Mouse (Mus musculus) thymus, postnatal 10 days (tissue): ENCODE measurements around the gene 2310034G01Rik.

ENCODE experiments used
- DNase-seq, 2 experiments: peaks; one replicate each; pipeline ENCODE4 v3.0.0; 2021; ENCODE audit warnings: low spot score in 2 of 2

Gene 2310034G01Rik

GRCm38 (mm10) chr19:46350168-46350932 lies at the start of gene 2310034G01Rik:
Gene 2310034G01Rik (minus strand): TSS chr19:46350302.
- no peak for DNase-seq

GRCm38 (mm10) chr19:46399886-46400285 lies 49.8 kb upstream of the 2310034G01Rik start:
- no peak for DNase-seq

- no peak for DNase-seq
These were observed 49.3 kb upstream of the 2310034G01Rik start for GRCm38 (mm10) chr19:46399372-46399771.

GRCm38 (mm10) chr19:46398401-46398800 lies 48.3 kb upstream of the 2310034G01Rik start:
- DNase-seq, result no peak

- peak in 1 of 2 experiments; percentile 11 for DNase-seq
These were observed 47.4 kb upstream of the 2310034G01Rik start for GRCm38 (mm10) chr19:46397436-46398001.

GRCm38 (mm10) chr19:46396686-46397435 lies 46.8 kb upstream of the 2310034G01Rik start, which contains the start of gene Sufu:
Gene Sufu (plus strand): TSS chr19:46396896.
- DNase-seq, result peak; percentile 98

- DNase-seq, result no peak
These were observed 46.0 kb upstream of the 2310034G01Rik start for GRCm38 (mm10) chr19:46396109-46396508.

- DNase-seq, result peak; percentile 93 to 97
These were observed 45.3 kb upstream of the 2310034G01Rik start, which contains the start of gene Actr1a for GRCm38 (mm10) chr19:46395109-46396009. Gene Actr1a (minus strand): TSS chr19:46395748.

- DNase-seq, result no peak
These were observed 44.6 kb upstream of the 2310034G01Rik start for GRCm38 (mm10) chr19:46394712-46395108.

- no peak for DNase-seq
These were observed 41.9 kb upstream of the 2310034G01Rik start for GRCm38 (mm10) chr19:46392018-46392417.

- no peak for DNase-seq
These were observed 39.8 kb upstream of the 2310034G01Rik start for GRCm38 (mm10) chr19:46389872-46390271.

GRCm38 (mm10) chr19:46382275-46382674 lies 32.2 kb upstream of the 2310034G01Rik start:
- DNase-seq, result no peak

- no peak for DNase-seq
These were observed 25.8 kb upstream of the 2310034G01Rik start for GRCm38 (mm10) chr19:46375891-46376290.

GRCm38 (mm10) chr19:46375489-46375888 lies 25.4 kb upstream of the 2310034G01Rik start:
- DNase-seq, result no peak

GRCm38 (mm10) chr19:46374477-46375088 lies 24.5 kb upstream of the 2310034G01Rik start:
- no peak for DNase-seq

GRCm38 (mm10) chr19:46369204-46369603 lies 19.1 kb upstream of the 2310034G01Rik start:
- DNase-seq, result no peak

- DNase-seq, result no peak
These were observed 17.9 kb upstream of the 2310034G01Rik start for GRCm38 (mm10) chr19:46367798-46368590.

- no peak for DNase-seq
These were observed 13.3 kb upstream of the 2310034G01Rik start for GRCm38 (mm10) chr19:46363294-46364009.

- DNase-seq, result no peak
These were observed 12.0 kb upstream of the 2310034G01Rik start for GRCm38 (mm10) chr19:46362104-46362503.
